Mouse (Mus musculus): ENCODE data around the gene Cadm3. TPM values are rescaled to one million over a fixed set of nuclear protein-coding genes. Genes with fewer than 3 reads are reported as not detected.

The Cadm3 gene
- polyA plus RNA-seq, 1 experiment = not detected

- Histone ChIP-seq H3K4me3 (ENCODE audit: insufficient read depth, low read length) (no peak overlapping the region), H3K27ac (ENCODE audit: insufficient read depth, low read depth, low read length) (no peak overlapping the region), H3K4me1 (ENCODE audit: control insufficient read depth, insufficient read depth, low read length) (no peaks in the 10 kb centered on the region)
- TF ChIP-seq CTCF (IDR thresholded peaks at IDR 0.05; ENCODE audit: low read depth, low read length) (no peak), POLR2A (IDR thresholded peaks at IDR 0.05; ENCODE audit: borderline replicate concordance, low read depth, low read length) (no peak)
These were observed 25.1 kb downstream of the Cadm3 start for GRCm38 (mm10) chr1:173342425-173342824.

GRCm38 (mm10) chr1:173339543-173339942 is 28.0 kb downstream of the Cadm3 start:
- TF ChIP-seq POLR2A (IDR thresholded peaks at IDR 0.05; ENCODE audit: borderline replicate concordance, low read depth, low read length) (no peak), CTCF (IDR thresholded peaks at IDR 0.05; ENCODE audit: low read depth, low read length) (0 out of 2 replicates have a peak, but pooled peaks have one; percentile 38)
- Histone ChIP-seq H3K27ac (ENCODE audit: insufficient read depth, low read depth, low read length) (no peak overlapping the region), H3K4me3 (ENCODE audit: insufficient read depth, low read length) (no peak overlapping the region), H3K4me1 (ENCODE audit: control insufficient read depth, insufficient read depth, low read length) (no peaks in the 10 kb centered on the region)

GRCm38 (mm10) chr1:173337008-173337407 is 30.5 kb downstream of the Cadm3 start:
- Histone ChIP-seq H3K27ac (ENCODE audit: insufficient read depth, low read depth, low read length) (no peak overlapping the region), H3K4me1 (ENCODE audit: control insufficient read depth, insufficient read depth, low read length) (no peaks in the 10 kb centered on the region), H3K4me3 (ENCODE audit: insufficient read depth, low read length) (no peak overlapping the region)
- no peak for TF ChIP-seq CTCF (IDR thresholded peaks at IDR 0.05; ENCODE audit: low read depth, low read length)
- no peak for TF ChIP-seq POLR2A (IDR thresholded peaks at IDR 0.05; ENCODE audit: borderline replicate concordance, low read depth, low read length)

GRCm38 (mm10) chr1:173335903-173336302 is 31.6 kb downstream of the Cadm3 start:
- no peak for TF ChIP-seq POLR2A (IDR thresholded peaks at IDR 0.05; ENCODE audit: borderline replicate concordance, low read depth, low read length)
- no peak for TF ChIP-seq CTCF (IDR thresholded peaks at IDR 0.05; ENCODE audit: low read depth, low read length)
- no peak overlapping the region for H3K4me3 ChIP-seq (ENCODE audit: insufficient read depth, low read length)
- no peak overlapping the region for H3K27ac ChIP-seq (ENCODE audit: insufficient read depth, low read depth, low read length)
- no peaks in the 10 kb centered on the region for H3K4me1 ChIP-seq (ENCODE audit: control insufficient read depth, insufficient read depth, low read length)

GRCm38 (mm10) chr1:173333312-173334253 is 33.9 kb downstream of the Cadm3 start, which contains the start of gene Ackr1:
Gene Ackr1, minus strand, starts transcription at chr1:173333750.
- Histone ChIP-seq H3K27ac (ENCODE audit: insufficient read depth, low read depth, low read length) (no peak within 1 kb of the TSS), H3K4me1 (ENCODE audit: control insufficient read depth, insufficient read depth, low read length) (no peaks in the 10 kb centered on the region), H3K4me3 (ENCODE audit: insufficient read depth, low read length) (no peak within 1 kb of the TSS)
- TF ChIP-seq CTCF (IDR thresholded peaks at IDR 0.05; ENCODE audit: low read depth, low read length) (no peak), POLR2A (IDR thresholded peaks at IDR 0.05; ENCODE audit: borderline replicate concordance, low read depth, low read length) (no peak)

- H3K4me3 ChIP-seq (ENCODE audit: insufficient read depth, low read length) = no peak overlapping the region
These were observed 35.1 kb downstream of the Cadm3 start for GRCm38 (mm10) chr1:173332418-173332817.

GRCm38 (mm10) chr1:173329743-173330142 is 37.8 kb downstream of the Cadm3 start:
- TF ChIP-seq CTCF (IDR thresholded peaks at IDR 0.05; ENCODE audit: low read depth, low read length) = no peak
- Histone ChIP-seq H3K27ac (ENCODE audit: insufficient read depth, low read depth, low read length) (no peak overlapping the region), H3K4me3 (ENCODE audit: insufficient read depth, low read length) (no peak overlapping the region), H3K4me1 (ENCODE audit: control insufficient read depth, insufficient read depth, low read length) (no peaks in the 10 kb centered on the region)

More at GRCm38 (mm10) chr1:173332418-173332817, 35.1 kb downstream of the Cadm3 start:
- Histone ChIP-seq H3K27ac (ENCODE audit: insufficient read depth, low read depth, low read length) (no peak overlapping the region), H3K4me1 (ENCODE audit: control insufficient read depth, insufficient read depth, low read length) (no peaks in the 10 kb centered on the region)
- TF ChIP-seq CTCF (IDR thresholded peaks at IDR 0.05; ENCODE audit: low read depth, low read length) (no peak), POLR2A (IDR thresholded peaks at IDR 0.05; ENCODE audit: borderline replicate concordance, low read depth, low read length) (no peak)

- H3K4me3 ChIP-seq (ENCODE audit: insufficient read depth, low read length) = no peak overlapping the region
- H3K4me1 ChIP-seq (ENCODE audit: control insufficient read depth, insufficient read depth, low read length) = no peaks in the 10 kb centered on the region
- no peak for TF ChIP-seq CTCF (IDR thresholded peaks at IDR 0.05; ENCODE audit: low read depth, low read length)
- no peak for TF ChIP-seq POLR2A (IDR thresholded peaks at IDR 0.05; ENCODE audit: borderline replicate concordance, low read depth, low read length)
- no peak overlapping the region for H3K27ac ChIP-seq (ENCODE audit: insufficient read depth, low read depth, low read length)
These were observed 38.3 kb downstream of the Cadm3 start for GRCm38 (mm10) chr1:173329185-173329584.

GRCm38 (mm10) chr1:173328446-173328845 is 39.0 kb downstream of the Cadm3 start:
- no peak for TF ChIP-seq CTCF (IDR thresholded peaks at IDR 0.05; ENCODE audit: low read depth, low read length)
- TF ChIP-seq POLR2A (IDR thresholded peaks at IDR 0.05; ENCODE audit: borderline replicate concordance, low read depth, low read length) = no peak
- Histone ChIP-seq H3K4me3 (ENCODE audit: insufficient read depth, low read length) (no peak overlapping the region), H3K27ac (ENCODE audit: insufficient read depth, low read depth, low read length) (no peak overlapping the region), H3K4me1 (ENCODE audit: control insufficient read depth, insufficient read depth, low read length) (no peaks in the 10 kb centered on the region)

GRCm38 (mm10) chr1:173326552-173326951 is 40.9 kb downstream of the Cadm3 start:
- Histone ChIP-seq H3K27ac (ENCODE audit: insufficient read depth, low read depth, low read length) (no peak overlapping the region), H3K4me3 (ENCODE audit: insufficient read depth, low read length) (no peak overlapping the region), H3K4me1 (ENCODE audit: control insufficient read depth, insufficient read depth, low read length) (no peaks in the 10 kb centered on the region)
- no peak for TF ChIP-seq CTCF (IDR thresholded peaks at IDR 0.05; ENCODE audit: low read depth, low read length)
- no peak for TF ChIP-seq POLR2A (IDR thresholded peaks at IDR 0.05; ENCODE audit: borderline replicate concordance, low read depth, low read length)
